Comparison of ENCODE assay signal across 8 mouse cellular contexts in the genomic region with DNA sequence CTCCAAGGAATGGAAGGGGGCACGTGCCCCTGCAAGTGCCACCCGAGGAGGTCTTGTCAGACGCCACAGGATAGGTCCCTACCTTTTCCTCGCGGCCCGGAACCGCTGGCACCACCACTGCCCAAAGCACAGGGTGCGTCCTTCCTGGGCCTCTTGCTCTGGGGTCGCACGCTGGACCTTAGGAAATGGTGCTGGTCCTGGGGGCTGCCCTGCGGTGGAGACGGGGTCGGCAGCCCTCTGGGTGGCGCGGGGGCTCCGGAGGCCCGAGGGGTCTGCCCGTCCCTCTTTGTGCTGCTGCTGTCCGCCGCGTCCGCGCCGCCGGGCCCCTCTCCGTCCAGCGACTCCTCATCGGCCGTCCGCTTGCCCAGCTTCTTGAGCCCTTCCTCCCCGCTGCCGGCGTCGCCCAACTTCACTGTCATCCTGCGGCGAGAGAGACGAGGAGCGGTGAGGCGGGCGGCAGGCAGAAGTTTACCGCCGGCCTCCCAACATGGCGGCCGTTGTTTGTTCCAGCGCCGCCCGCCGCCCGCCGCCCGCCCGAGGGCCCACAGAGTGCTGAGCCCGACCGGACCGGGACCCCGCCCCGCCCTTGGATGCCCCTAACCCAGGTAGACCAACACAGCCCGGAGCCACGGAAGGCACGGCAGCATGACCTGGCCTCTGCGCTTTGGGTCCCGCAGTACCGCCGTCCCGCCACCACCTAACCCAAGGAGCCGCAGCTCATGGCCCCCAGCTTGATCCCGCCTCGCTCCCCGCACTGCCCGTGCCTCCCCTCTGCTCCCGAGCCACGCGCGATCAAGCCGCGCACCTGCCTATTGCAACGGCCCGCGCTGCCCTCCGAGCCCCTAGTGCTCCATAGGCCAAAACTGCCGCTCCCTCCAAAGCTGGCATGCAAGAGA. TPM values are rescaled to one million over a fixed set of nuclear protein-coding genes. Genes with fewer than 3 reads are reported as not detected.
DNase-seq lines count a peak whose midpoint lies in the region; ATAC-seq lines count a peak whose summit lies in the region.

No protein-coding gene starts in this region.

- H3K4me3 ChIP-seq in embryonic facial prominence, embryonic 11.5 days (ENCODE audit: low read depth, low read length) = peak overlapping the region; percentile 100
- H3K4me3 ChIP-seq in heart, embryonic 11.5 days (ENCODE audit: low read depth, low read length) = peak overlapping the region; percentile 62
- H3K4me3 ChIP-seq in kidney, embryonic 16.5 days (ENCODE audit: low read length) = peak overlapping the region; percentile 100

- peak overlapping the region; percentile 99 for H3K9ac ChIP-seq in embryonic facial prominence, embryonic 11.5 days (replicated peaks; ENCODE audit: low read length)
- H3K9ac ChIP-seq in heart, embryonic 11.5 days (ENCODE audit: low read depth, low read length) = peak overlapping the region; percentile 90
- peak overlapping the region; percentile 95 for H3K9ac ChIP-seq in kidney, embryonic 16.5 days (replicated peaks; ENCODE audit: low read length)

- WGBS in embryonic facial prominence, embryonic 11.5 days = 0% methylated on average over 78 of the region's 81 CpGs
- under 1% methylated on average over 79 of the region's 81 CpGs for WGBS in heart, embryonic 11.5 days (ENCODE audit: insufficient replicate concordance)
- under 1% methylated on average over 76 of the region's 81 CpGs for WGBS in kidney, embryonic 16.5 days

- H3K27ac ChIP-seq in embryonic facial prominence, embryonic 11.5 days (replicated peaks; ENCODE audit: low read depth, low read length) = peak overlapping the region; percentile 73
- peak overlapping the region; percentile 88 for H3K27ac ChIP-seq in heart, embryonic 11.5 days (ENCODE audit: low read depth, low read length)
- H3K27ac ChIP-seq in kidney, embryonic 16.5 days (ENCODE audit: low read length) = peak overlapping the region; percentile 88

- no peaks in the 10 kb centered on the region for H3K27me3 ChIP-seq in embryonic facial prominence, embryonic 11.5 days (ENCODE audit: control insufficient read depth, insufficient read depth, low read length)
- no peaks in the 10 kb centered on the region for H3K27me3 ChIP-seq in heart, embryonic 11.5 days (ENCODE audit: control insufficient read depth, insufficient read depth, low read length)
- no peaks in the 10 kb centered on the region for H3K27me3 ChIP-seq in kidney, embryonic 16.5 days (ENCODE audit: insufficient read depth, low read length)

- H3K9me3 ChIP-seq in embryonic facial prominence, embryonic 11.5 days (replicated peaks; ENCODE audit: control insufficient read depth, low read length) = no peaks in the 10 kb centered on the region
- H3K9me3 ChIP-seq in heart, embryonic 11.5 days (replicated peaks; ENCODE audit: control insufficient read depth, low read length) = no peaks in the 10 kb centered on the region
- no peaks in the 10 kb centered on the region for H3K9me3 ChIP-seq in kidney, embryonic 16.5 days (ENCODE audit: low read length)

- peaks cover 3% of the 10 kb centered on the region for H3K36me3 ChIP-seq in embryonic facial prominence, embryonic 11.5 days (replicated peaks; ENCODE audit: control insufficient read depth, insufficient read depth, low read depth, low read length)
- H3K36me3 ChIP-seq in heart, embryonic 11.5 days (ENCODE audit: control insufficient read depth, insufficient read depth, low read length) = peaks cover 11% of the 10 kb centered on the region; the same call in 1 of the 2 replicates
- peaks cover 24% of the 10 kb centered on the region; the same call in 1 of the 2 replicates for H3K36me3 ChIP-seq in kidney, embryonic 16.5 days (ENCODE audit: insufficient read depth, low read length)

- no peak for ATAC-seq in embryonic facial prominence, embryonic 11.5 days (replicated peaks; ENCODE audit: insufficient number of reproducible peaks, low FRiP score, low TSS enrichment, low read depth)
- 0 out of 2 replicates have a peak, but pooled peaks have one; percentile 6 for ATAC-seq in heart, embryonic 11.5 days (replicated peaks; ENCODE audit: insufficient number of reproducible peaks, low FRiP score, low TSS enrichment)
- ATAC-seq in kidney, embryonic 16.5 days (ENCODE audit: low FRiP score, low TSS enrichment) = no peak
- ATAC-seq in inflammation-experienced regulatory T-cells, adult 6 months = no peak

- H3K4me1 ChIP-seq in embryonic facial prominence, embryonic 11.5 days (ENCODE audit: control insufficient read depth, insufficient read depth, low read length) = no peaks in the 10 kb centered on the region
- peaks cover 8% of the 10 kb centered on the region; the same call in 1 of the 2 replicates for H3K4me1 ChIP-seq in heart, embryonic 11.5 days (ENCODE audit: control insufficient read depth, insufficient read depth, low read length)
- H3K4me1 ChIP-seq in kidney, embryonic 16.5 days (ENCODE audit: insufficient read depth, low read length) = peaks cover 19% of the 10 kb centered on the region

- DNase-seq in B cell, adult 2 months = peak; percentile 41 to 50
- peak; percentile 60 for DNase-seq in ZHBTc4 (ENCODE audit: low read depth, low spot score)
- peak; percentile 39 for DNase-seq in embryonic facial prominence, embryonic 11.5 days (ENCODE audit: low spot score)
- peak; percentile 48 to 49 for DNase-seq in lung, postnatal 4 days
- peak; percentile 16 for DNase-seq in right cerebral cortex, postnatal 25 days

- peak overlapping the region; percentile 85 for H3K4me2 ChIP-seq in embryonic facial prominence, embryonic 11.5 days (ENCODE audit: low read depth, low read length)
- peak overlapping the region; percentile 91 for H3K4me2 ChIP-seq in heart, embryonic 11.5 days
- H3K4me2 ChIP-seq in kidney, embryonic 16.5 days (replicated peaks; ENCODE audit: low read depth, low read length) = peak overlapping the region; percentile 75

RNA-seq across cellular contexts. Expression of gene Cramp1l, which starts 1.7 kb away (rescaled TPM):
- 9.7 and 10.1 TPM in 2 replicates for polyA plus RNA-seq in embryonic facial prominence, embryonic 11.5 days (2014; fragmentation: Nextera tagmentation; extraction: Ambion mirVana)
- polyA plus RNA-seq in heart, embryonic 11.5 days (2014; fragmentation: Nextera tagmentation; extraction: Ambion mirVana) = 6.8 and 8.9 TPM in 2 replicates
- polyA plus RNA-seq in kidney, embryonic 16.5 days (2015; fragmentation: Nextera tagmentation; extraction: Ambion mirVana) = 5.4 and 6.6 TPM in 2 replicates
- 10 to 100 TPM; 10.7 to 22.5 (median 17.2) TPM for polyA plus RNA-seq in inflammation-experienced regulatory T-cells, adult 6 months (2017; shearing (Covaris generic))

RNA-seq across cellular contexts. Expression of gene Ift140, which starts 2.0 kb away (rescaled TPM):
- 18.4 and 22.1 TPM in 2 replicates for polyA plus RNA-seq in embryonic facial prominence, embryonic 11.5 days (2014; fragmentation: Nextera tagmentation; extraction: Ambion mirVana)
- polyA plus RNA-seq in heart, embryonic 11.5 days (2014; fragmentation: Nextera tagmentation; extraction: Ambion mirVana) = 17.4 and 17.9 TPM in 2 replicates
- polyA plus RNA-seq in kidney, embryonic 16.5 days (2015; fragmentation: Nextera tagmentation; extraction: Ambion mirVana) = 24.9 and 25.5 TPM in 2 replicates
- polyA plus RNA-seq in inflammation-experienced regulatory T-cells, adult 6 months (2017; shearing (Covaris generic)) = 10 to 100 TPM; 15.7 to 18.8 (median 17.2) TPM

RNA-seq across cellular contexts. Expression of gene Jpt2, which starts 53.4 kb away (rescaled TPM):
- polyA plus RNA-seq in embryonic facial prominence, embryonic 11.5 days (2014; fragmentation: Nextera tagmentation; extraction: Ambion mirVana) = 245 and 249 TPM in 2 replicates
- 109 and 148 TPM in 2 replicates for polyA plus RNA-seq in heart, embryonic 11.5 days (2014; fragmentation: Nextera tagmentation; extraction: Ambion mirVana)
- 197 and 218 TPM in 2 replicates for polyA plus RNA-seq in kidney, embryonic 16.5 days (2015; fragmentation: Nextera tagmentation; extraction: Ambion mirVana)
- 10 to 100 TPM; 25.3 to 48.1 (median 32.1) TPM for polyA plus RNA-seq in inflammation-experienced regulatory T-cells, adult 6 months (2017; shearing (Covaris generic))
